Mouse (Mus musculus): ENCODE results near the gene Pcnp. TPM values are rescaled to one million over a fixed set of nuclear protein-coding genes. Genes with fewer than 3 reads are reported as not detected.

Gene Pcnp
- 5.0 and 6.1 TPM in 2 replicates for polyA plus RNA-seq (2012; rRNA removed)

GRCm38 (mm10) chr16:56029661-56030082, at the start of gene Pcnp:
TSS of gene Pcnp (minus strand) at chr16:56029739.

GRCm38 (mm10) chr16:56048038-56048437, 18.5 kb upstream of the Pcnp start, which contains the start of gene Senp7:
TSS of gene Senp7 (plus strand) at chr16:56048338.

DNA sequence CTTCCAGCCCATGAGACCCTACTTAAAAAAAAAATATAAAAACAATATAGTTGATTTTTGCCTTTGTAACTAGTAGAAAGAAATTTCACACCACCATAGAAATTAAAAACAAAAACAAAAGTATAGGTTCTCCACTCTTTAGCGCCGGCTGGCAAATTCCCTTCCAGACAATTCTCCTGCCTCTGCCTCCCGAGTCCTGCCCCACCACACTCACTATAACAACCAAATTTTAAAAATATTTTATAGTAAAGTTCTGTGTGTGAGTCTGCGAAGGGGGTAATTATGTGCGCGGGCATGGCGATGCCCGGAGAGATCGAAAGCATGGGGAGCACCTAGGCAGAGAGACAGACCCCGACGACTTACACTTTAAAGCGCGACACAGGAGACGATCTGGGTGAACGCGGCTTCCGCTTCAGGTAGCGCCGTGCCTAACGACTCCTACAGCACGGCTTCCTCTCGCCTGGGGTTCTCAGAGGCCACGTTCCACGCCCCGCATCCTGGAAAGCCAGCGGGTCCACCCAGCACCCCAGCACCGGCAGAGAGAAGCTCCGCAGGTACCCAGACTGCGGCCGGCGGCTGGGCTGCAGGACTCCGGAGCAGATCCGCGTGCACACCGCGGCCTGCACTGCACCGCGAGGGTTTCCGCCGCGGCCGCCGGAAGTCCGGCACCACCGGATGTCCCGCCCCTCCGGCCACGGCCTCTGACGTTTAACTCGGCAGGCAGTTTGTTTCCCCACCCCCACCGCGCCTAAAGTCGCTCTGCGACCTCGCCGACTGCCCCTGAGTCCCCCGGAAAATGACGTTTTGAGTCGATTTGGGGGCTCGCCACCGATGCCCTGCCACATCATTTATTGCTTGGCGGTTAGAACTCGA, 7.8 kb upstream of the Pcnp start, which contains the start of gene Trmt10c:
Trmt10c (minus strand) TSS at position 682 of the 873 bp plus-strand sequence.

DNA sequence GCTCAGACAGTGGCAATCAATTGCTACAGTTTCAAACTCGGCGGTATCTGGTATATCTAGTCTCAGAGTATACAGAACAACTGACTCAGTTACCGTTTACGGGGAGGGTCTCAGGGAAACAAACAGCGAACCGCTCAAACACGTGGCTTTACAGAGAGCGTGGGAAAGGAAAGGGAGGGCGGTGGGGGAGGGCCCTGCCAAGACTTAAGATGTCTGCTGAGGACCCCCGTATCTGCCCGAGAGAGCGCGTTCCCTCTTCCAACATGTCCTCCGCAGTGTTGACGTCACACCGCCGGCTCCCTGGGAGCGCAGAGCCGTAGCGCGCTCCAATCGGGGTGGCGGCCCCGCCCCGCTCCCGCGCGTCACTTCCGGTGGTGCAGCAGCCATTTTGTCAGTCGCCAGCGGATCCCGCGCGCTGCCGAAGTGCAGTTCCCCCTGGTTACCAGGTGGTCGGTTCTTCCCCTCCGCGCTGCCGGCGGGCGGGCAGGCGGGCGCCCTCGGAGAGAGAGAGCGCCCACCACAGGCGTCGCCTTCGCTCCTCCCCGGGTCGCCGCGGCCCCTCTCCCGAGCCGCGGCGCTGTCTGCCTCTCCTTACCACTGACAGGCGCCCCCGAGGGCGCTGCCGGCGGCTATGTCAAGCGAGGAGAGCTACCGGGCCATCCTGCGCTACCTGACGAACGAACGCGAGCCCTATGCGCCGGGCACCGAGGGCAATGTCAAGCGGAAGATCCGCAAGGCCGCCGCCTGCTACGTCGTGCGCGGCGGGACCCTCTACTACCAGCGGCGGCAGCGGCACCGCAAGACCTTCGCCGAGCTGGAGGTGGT, 55.9 kb downstream of the Pcnp start, which contains the start of gene Zbtb11:
Zbtb11 (plus strand) TSS at position 453 of the 825 bp plus-strand sequence.

DNA sequence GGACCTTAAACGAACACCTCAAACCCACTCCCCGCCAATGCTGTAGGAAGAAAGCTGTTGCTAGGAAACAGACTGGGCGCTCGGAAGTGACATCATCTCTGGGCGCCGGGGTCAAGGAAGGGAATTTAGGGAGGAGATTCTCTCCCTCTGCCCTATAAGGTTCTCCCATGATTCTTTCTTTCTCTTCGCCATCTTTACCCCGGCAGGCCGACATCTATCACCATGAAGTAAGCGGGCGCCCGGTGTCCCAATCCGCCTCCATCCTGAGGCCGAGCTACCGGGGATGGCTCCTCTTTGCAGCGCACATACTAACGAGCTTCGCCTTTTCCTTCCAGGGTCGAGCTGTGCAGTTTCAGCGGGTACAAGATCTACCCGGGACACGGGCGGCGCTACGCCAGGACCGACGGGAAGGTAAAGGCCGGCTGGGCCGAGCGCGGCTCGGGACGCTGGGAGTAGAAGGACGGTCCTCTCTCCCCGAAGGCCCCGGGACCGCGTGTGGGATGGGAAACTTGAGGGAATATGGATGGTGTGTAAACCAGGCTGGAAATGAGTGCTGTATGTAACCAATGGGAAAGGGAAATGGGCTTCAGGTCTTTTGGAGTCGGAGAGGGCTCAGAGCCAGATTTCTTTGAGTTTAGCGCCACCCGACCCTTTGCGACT, 63.2 kb downstream of the Pcnp start, which contains the start of gene Rpl24:
Rpl24 (plus strand) TSS at position 64 of the 660 bp plus-strand sequence.

Other genes starting within 250 kb of the Pcnp start
- 27.5 and 29.9 TPM in 2 replicates for gene Nfkbiz, start 190.8 kb downstream of the Pcnp start, polyA plus RNA-seq (2012; rRNA removed)
- gene Nxpe3, start 134.5 kb downstream of the Pcnp start, polyA plus RNA-seq (2012; rRNA removed): 0.23 and 0.27 TPM in 2 replicates
- gene Cep97, start 94.9 kb downstream of the Pcnp start, polyA plus RNA-seq (2012; rRNA removed): 0.34 and 0.43 TPM in 2 replicates
- gene Rpl24, start 63.5 kb downstream of the Pcnp start, polyA plus RNA-seq (2012; rRNA removed): 39.1 and 104 TPM in 2 replicates
- 3.0 and 4.0 TPM in 2 replicates for gene Zbtb11, start 55.9 kb downstream of the Pcnp start, polyA plus RNA-seq (2012; rRNA removed)
- gene Trmt10c, start 8.1 kb upstream of the Pcnp start, polyA plus RNA-seq (2012; rRNA removed): 3.4 and 3.5 TPM in 2 replicates
- gene Senp7, start 18.6 kb upstream of the Pcnp start, polyA plus RNA-seq (2012; rRNA removed): 1.1 and 1.2 TPM in 2 replicates
- gene Impg2, start 174.6 kb upstream of the Pcnp start, polyA plus RNA-seq (2012; rRNA removed): 0.02 TPM in 2 replicates